In genomic region chr1:20795178-20795577, GRCm38 (mm10) we compare ENCODE assay signal across 24 mouse cellular contexts. TPM values are rescaled to one million over a fixed set of nuclear protein-coding genes. Genes with fewer than 3 reads are reported as not detected.
DNase-seq lines count a peak whose midpoint lies in the region; ATAC-seq and TF ChIP-seq lines count a peak whose summit lies in the region.
"Had no signal": no experiment of that assay in that cellular context is flagged by ENCODE, and none has a peak within 500 bp of the region (broad histone marks: within the 10 kb centered on the region; RNA-seq: fewer than 3 reads in every experiment).

No protein-coding gene starts in this region.

- no peaks in the 10 kb centered on the region for H3K9me3 ChIP-seq in MEL (replicated peaks; ENCODE audit: insufficient read depth, low read length)
- H3K9me3 ChIP-seq in liver, embryonic 14.5 days (ENCODE audit: control insufficient read depth, low read length) = no peaks in the 10 kb centered on the region
- H3K9me3 ChIP-seq: embryonic facial prominence, embryonic 13.5 days; forebrain, embryonic 12.5 days; heart, embryonic 12.5 days; hindbrain, embryonic 10.5 days had no signal

- peaks cover 0 to 3% of the 10 kb centered on the region in 2 experiments; a peak in 1 of 4 replicates for H3K36me3 ChIP-seq in MEL (ENCODE audit: control insufficient read depth in 1 of 2, insufficient read depth in 2 of 2, low read length in 2 of 2)
- peaks cover 5% of the 10 kb centered on the region for H3K36me3 ChIP-seq in liver, embryonic 14.5 days (replicated peaks; ENCODE audit: control insufficient read depth, insufficient read depth, low read depth)

- no peak for TF ChIP-seq POLR2A in MEL (IDR thresholded peaks at IDR 0.05; ENCODE audit: control insufficient read depth in 1 of 2, insufficient read depth in 1 of 2, low read depth in 1 of 2, low read length in 2 of 2, poor library complexity in 1 of 2)

- TF ChIP-seq CTCF in MEL (IDR thresholded peaks at IDR 0.05 in 2 of 3, conservative IDR thresholded peaks at IDR 0.05 in 1 of 3; ENCODE audit: control insufficient read depth in 1 of 3, insufficient read depth in 1 of 3, low read depth in 2 of 3, low read length in 3 of 3, poor library complexity in 1 of 3, severe bottlenecking in 1 of 3) = no peak
- TF ChIP-seq CTCF in liver, embryonic 14.5 days (IDR thresholded peaks at IDR 0.05; ENCODE audit: low read depth) = no peak

- peak in 1 of 2 experiments; percentile 42; a peak in 1 of 4 replicates for TF ChIP-seq EP300 in MEL (IDR thresholded peaks at IDR 0.05; ENCODE audit: low read depth in 1 of 2, low read length in 2 of 2)
- TF ChIP-seq EP300 in liver, embryonic 14.5 days (IDR thresholded peaks at IDR 0.05; ENCODE audit: low read depth) = peak; percentile 70

- ATAC-seq in liver, embryonic 14.5 days (ENCODE audit: insufficient read depth) = peak; percentile 87
- ATAC-seq in megakaryocyte-erythroid progenitor cell, adult 5-6 weeks (replicated peaks; ENCODE audit: low FRiP score, low TSS enrichment, poor library complexity, severe bottlenecking) = 0 out of 2 replicates have a peak, but pooled peaks have one; percentile 20
- ATAC-seq: forebrain, embryonic 16.5 days; Patski had no signal

- no peaks in the 10 kb centered on the region for H3K79me2 ChIP-seq in MEL (ENCODE audit: control insufficient read depth, insufficient read depth, low read length, poor library complexity)

- no peaks in the 10 kb centered on the region for H3K27me3 ChIP-seq in MEL (ENCODE audit: control insufficient read depth in 1 of 2, insufficient read depth in 2 of 2, low read length in 2 of 2)
- H3K27me3 ChIP-seq in liver, embryonic 14.5 days (ENCODE audit: control insufficient read depth, insufficient read depth, low read length) = no peaks in the 10 kb centered on the region
- H3K27me3 ChIP-seq: embryonic facial prominence, embryonic 13.5 days; forebrain, embryonic 12.5 days; heart, embryonic 12.5 days; Patski had no signal

- H3K4me1 ChIP-seq in MEL (ENCODE audit: control insufficient read depth in 1 of 2, insufficient read depth in 2 of 2, low read length in 2 of 2) = peaks cover 0 to 6% of the 10 kb centered on the region in 2 experiments; a peak in 2 of 4 replicates
- peaks cover 12 to 14% of the 10 kb centered on the region in 2 experiments for H3K4me1 ChIP-seq in liver, embryonic 14.5 days (replicated peaks; ENCODE audit: control insufficient read depth in 2 of 2, insufficient read depth in 2 of 2, low read length in 1 of 2)
- H3K4me1 ChIP-seq: embryonic facial prominence, embryonic 13.5 days; forebrain, embryonic 12.5 days; heart, embryonic 12.5 days; hindbrain, embryonic 10.5 days had no signal

- 35% methylated on average over 5 of the region's 5 CpGs for WGBS in liver, embryonic 14.5 days (ENCODE audit: insufficient replicate concordance)

- TF ChIP-seq RAD21 in MEL (IDR thresholded peaks at IDR 0.05; ENCODE audit: low read depth, low read length) = no peak

- DNase-seq in MEL (ENCODE audit: low read depth, low spot score) = no peak
- peak; percentile 46 for DNase-seq in liver
- DNase-seq in liver, embryonic 14.5 days (ENCODE audit: low read depth in 3 of 3, low spot score in 3 of 3) = peak in 2 of 3 experiments; percentile 37 to 44
- DNase-seq in adrenal gland, adult (ENCODE audit: inconsistent age in 2 of 2, low spot score in 1 of 2) = no peak
- no peak for DNase-seq in T-cell, adult 2 months (ENCODE audit: low spot score)
- no peak for DNase-seq in lung, postnatal 14 days
- DNase-seq: adrenal gland, postnatal 10 days; cerebellum, adult 18-20 months; cerebellum, adult 9-11 months; cerebellum, postnatal 36 days; gastrocnemius, postnatal 10 days; heart, adult 2 months had no signal

- H3K9ac ChIP-seq in MEL (ENCODE audit: control insufficient read depth, low read depth, low read length, poor library complexity, severe bottlenecking) = no peak overlapping the region
- H3K9ac ChIP-seq in liver, embryonic 14.5 days (replicated peaks) = no peak overlapping the region
- H3K9ac ChIP-seq: embryonic facial prominence, embryonic 13.5 days; forebrain, embryonic 12.5 days; heart, embryonic 12.5 days; hindbrain, embryonic 14.5 days had no signal

- no peak overlapping the region for H3K27ac ChIP-seq in MEL (ENCODE audit: control insufficient read depth, low read depth, low read length)
- H3K27ac ChIP-seq in liver, embryonic 14.5 days = no peak overlapping the region
- H3K27ac ChIP-seq: embryonic facial prominence, embryonic 13.5 days; forebrain, embryonic 12.5 days; heart, adult 2 months; hindbrain, embryonic 10.5 days; hindbrain, embryonic 14.5 days had no signal

- H3K4me3 ChIP-seq in MEL (ENCODE audit: control insufficient read depth in 1 of 2, insufficient read depth in 1 of 2, low read depth in 2 of 2, low read length in 2 of 2) = no peak overlapping the region
- H3K4me3 ChIP-seq in liver, embryonic 14.5 days (ENCODE audit: insufficient read depth in 1 of 2, low read depth in 2 of 2, low read length in 2 of 2) = no peak overlapping the region
- H3K4me3 ChIP-seq: embryonic facial prominence, embryonic 13.5 days; forebrain, embryonic 12.5 days; heart, adult 2 months; heart, embryonic 12.5 days; hindbrain, embryonic 10.5 days had no signal

- peak overlapping the region; percentile 18; the same call in 1 of the 2 replicates for H3K4me2 ChIP-seq in liver, embryonic 14.5 days (ENCODE audit: low read depth)
- H3K4me2 ChIP-seq: embryonic facial prominence, embryonic 13.5 days; forebrain, embryonic 12.5 days; heart, embryonic 12.5 days; hindbrain, embryonic 14.5 days had no signal

TF ChIP-seq in MEL, 35 proteins besides CTCF, POLR2A, EP300 and RAD21:
- TF ChIP-seq TCF12 (IDR thresholded peaks at IDR 0.05; ENCODE audit: low read depth, low read length) (peak; percentile 63; the same call in 1 of the 2 replicates), E2F4 (IDR thresholded peaks at IDR 0.05; ENCODE audit: borderline replicate concordance, low read depth, low read length) (no peak)

RNA-seq across cellular contexts. Expression of gene Il17f, which starts 4.8 kb away (rescaled TPM):
- total RNA-seq in MEL (2012; rRNA removed) = not detected in 2 replicates
- polyA plus RNA-seq in MEL (2012; ENCODE audit: insufficient read depth in 1 of 2, insufficient read length in 2 of 2, low read depth in 1 of 2, low replicate concordance in 2 of 2, missing spikeins in 1 of 2) = not detected
- polyA plus RNA-seq in liver, embryonic 14.5 days (2012; rRNA removed) = 0.10 and 0.15 TPM in 2 replicates
- polyA plus RNA-seq in liver, embryonic 14.5 days (2014; fragmentation: Nextera tagmentation; extraction: Ambion mirVana) = not detected in 2 replicates
- not detected in 2 replicates for total RNA-seq in megakaryocyte-erythroid progenitor cell, adult 5-6 weeks (2014; fragmentation: Nextera tagmentation)
- total RNA-seq in megakaryocyte-erythroid progenitor cell, adult 5-6 weeks (2017) = not detected in 2 replicates
- total RNA-seq: adrenal gland, postnatal 10 days; heart, adult 2 months; heart, postnatal 25 days had no signal
- polyA plus RNA-seq: C2C12; embryonic facial prominence, embryonic 13.5 days; forebrain, embryonic 16.5 days; frontal cortex, adult 2 months; gonadal fat pad, adult 2 months; heart, adult 2 months; heart, embryonic 12.5 days; hindbrain, embryonic 10.5 days; hindbrain, embryonic 14.5 days; Patski had no signal

RNA-seq across cellular contexts. Expression of gene Mcm3, which starts 24.9 kb away (rescaled TPM):
- total RNA-seq in MEL (2012; rRNA removed) = 182 and 189 TPM in 2 replicates
- 100 to 1,000 TPM; 204 to 267 TPM for polyA plus RNA-seq in MEL (2012; ENCODE audit: insufficient read depth in 1 of 2, insufficient read length in 2 of 2, low read depth in 1 of 2, low replicate concordance in 2 of 2, missing spikeins in 1 of 2)
- 107 and 110 TPM in 2 replicates for polyA plus RNA-seq in liver, embryonic 14.5 days (2012; rRNA removed)
- polyA plus RNA-seq in liver, embryonic 14.5 days (2014; fragmentation: Nextera tagmentation; extraction: Ambion mirVana) = 154 and 173 TPM in 2 replicates
- total RNA-seq in megakaryocyte-erythroid progenitor cell, adult 5-6 weeks (2014; fragmentation: Nextera tagmentation) = 439 and 485 TPM in 2 replicates
- total RNA-seq in megakaryocyte-erythroid progenitor cell, adult 5-6 weeks (2017) = 290 and 302 TPM in 2 replicates

Comparison
In these comparisons a context has a peak if more than half of its experiments do, and no peak if none do; other contexts are left out.
1. DNase-seq: peak in liver (single experiment) and liver, embryonic 14.5 days (2 of 3); none in MEL (single experiment), adrenal gland, adult (0 of 2), T-cell, adult 2 months (single experiment) and lung, postnatal 14 days (single experiment).